Mouse (Mus musculus) heart, postnatal 0 days (tissue): ENCODE results near the gene Rad18. TPM values are rescaled to one million over a fixed set of nuclear protein-coding genes. Genes with fewer than 3 reads are reported as not detected.

Source experiments
- ATAC-seq: fragments of 200-750 bp; cut with Nextera tagmentation; 2 replicates; pipeline ENCODE4 v1.8.0; 2017; ENCODE audit warnings: low read depth, moderate number of reproducible peaks, moderate library complexity; ENCODE audit not compliant: insufficient read depth
- DNase-seq: peaks from one replicate; pipeline ENCODE4 v3.0.0-alpha.2; 2016; ENCODE audit warnings: low spot score
- H3K27ac ChIP-seq: fragments of 300-500 bp; sonication (generic); 2 replicates; pipeline ENCODE4 v1.5.1; 2014; ENCODE audit warnings: low read depth, mild to moderate bottlenecking
- H3K27me3 ChIP-seq: fragments of 300-500 bp; sonication (generic); 2 replicates; pipeline ENCODE4 v1.6.1; 2014; ENCODE audit warnings: low read length, mixed read lengths; ENCODE audit not compliant: control insufficient read depth, insufficient read depth
- H3K36me3 ChIP-seq: fragments of 300-500 bp; sonication (generic); replicated peaks from 2 replicates; pipeline ENCODE4 v1.6.1; 2014; ENCODE audit warnings: low read length, mixed read lengths; ENCODE audit not compliant: control insufficient read depth, insufficient read depth
- H3K4me1 ChIP-seq: fragments of 300-500 bp; sonication (generic); 2 replicates; pipeline ENCODE4 v1.6.1; 2014; ENCODE audit warnings: antibody characterized with exemption; ENCODE audit not compliant: control insufficient read depth, insufficient read depth
- H3K4me2 ChIP-seq: fragments of 300-500 bp; sonication (generic); 2 replicates; pipeline ENCODE4 v1.6.1; 2014; ENCODE audit warnings: low read depth, mild to moderate bottlenecking, low read length, moderate library complexity
- H3K4me3 ChIP-seq: fragments of 300-500 bp; sonication (generic); 2 replicates; pipeline ENCODE4 v1.5.1; 2014; ENCODE audit warnings: low read depth, low read length
- H3K9ac ChIP-seq: fragments of 300-500 bp; sonication (generic); replicated peaks from 2 replicates; pipeline ENCODE4 v1.6.1; 2014; ENCODE audit warnings: low read depth, low read length, mixed read lengths
- H3K9me3 ChIP-seq: fragments of 300-500 bp; sonication (generic); replicated peaks from 2 replicates; pipeline ENCODE4 v1.6.1; 2016; ENCODE audit warnings: low read length; ENCODE audit not compliant: control insufficient read depth
- CTCF ChIP-seq: IDR thresholded peaks from 2 replicates; pipeline ENCODE4 v1.5.1; 2016; ENCODE audit warnings: antibody characterized with exemption, control low read depth, low read depth
- EP300 ChIP-seq: IDR thresholded peaks from 2 replicates; pipeline ENCODE4 v1.6.1; 2016; ENCODE audit warnings: antibody characterized with exemption, low read depth
- WGBS: fragments of 180-500 bp; shearing (Covaris S2); extraction: QIAGEN DNeasy Blood & Tissue Kit; methylation state at CpG from one replicate; pipeline ENCODE4 v1.1.7; 2014; 5-methylcytosine and 5-hydroxymethylcytosine counted together
- polyA plus RNA-seq: library from polyadenylated mRNA; unstranded; fragments of >200 nt; fragmentation: Nextera tagmentation; extraction: Ambion mirVana; gene quantifications from 2 replicates; pipeline ENCODE4 v1.2.1, GENCODE M21; 2015
- total RNA-seq: library from RNA; depleted of rRNA; stranded (reverse); fragments of >200 nt; gene quantifications from 2 replicates; pipeline ENCODE4 v1.2.3, GENCODE M21; 2014; ENCODE audit warnings: low replicate concordance

Gene Rad18
- total and polyA plus RNA-seq, 2 experiments from 2014 or later, result 7.6 to 8.7 TPM

DNA sequence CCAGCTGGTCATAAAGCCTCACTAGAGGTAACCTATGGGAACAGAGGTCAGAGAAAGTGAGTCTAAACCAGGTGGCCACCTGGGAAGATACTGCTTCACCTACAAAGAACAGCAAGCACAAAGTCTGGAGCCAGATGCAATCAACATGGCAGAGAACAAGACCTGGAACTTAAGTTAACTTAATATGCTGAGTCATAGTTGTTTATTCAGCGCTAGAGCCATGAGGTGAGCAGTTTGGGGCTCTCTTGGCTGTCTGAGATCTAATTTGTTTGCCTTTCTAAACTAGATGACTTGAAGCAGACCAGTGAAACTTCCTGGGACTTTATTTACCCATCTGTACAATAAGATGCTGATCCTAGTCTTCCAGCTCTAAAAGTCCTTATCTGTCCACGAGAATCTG is 12.4 kb downstream of the Rad18 start:
- Histone ChIP-seq H3K27me3 (no peaks in the 10 kb centered on the region), H3K9me3 (no peaks in the 10 kb centered on the region), H3K36me3 (peaks cover 22% of the 10 kb centered on the region), H3K4me2 (no peak overlapping the region), H3K9ac (no peak overlapping the region), H3K27ac (no peak overlapping the region), H3K4me3 (no peak overlapping the region), H3K4me1 (no peaks in the 10 kb centered on the region)
- ATAC-seq (no peak), DNase-seq (no peak)
- WGBS, result 78% methylated on average over 2 of the region's 2 CpGs
- no peak for TF ChIP-seq CTCF
- TF ChIP-seq EP300, result no peak

DNA sequence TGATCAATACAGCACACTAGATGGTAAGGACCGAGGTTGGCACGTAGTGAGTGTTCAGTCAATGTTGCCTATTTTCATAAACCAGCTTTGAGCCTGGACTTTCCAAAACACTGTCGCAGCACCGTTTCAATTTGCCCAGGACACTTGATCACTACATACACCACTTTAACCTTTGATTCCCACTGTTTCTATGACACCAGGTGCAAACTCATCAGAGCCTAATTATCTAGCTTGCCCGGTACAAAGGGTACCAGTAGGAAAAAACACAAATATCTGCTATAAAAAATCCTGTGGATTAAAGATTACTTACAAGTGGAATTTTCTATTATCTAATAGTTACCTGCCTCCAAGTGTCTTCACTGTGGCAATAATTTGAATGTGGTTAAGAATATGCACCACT is 64.4 kb downstream of the Rad18 start:
- WGBS, result 91% methylated on average over 5 of the region's 5 CpGs
- Histone ChIP-seq H3K4me2 (no peak overlapping the region), H3K27ac (no peak overlapping the region), H3K27me3 (no peaks in the 10 kb centered on the region), H3K9me3 (no peaks in the 10 kb centered on the region), H3K36me3 (no peaks in the 10 kb centered on the region; the same call in 1 of the 2 replicates), H3K4me3 (no peak overlapping the region), H3K4me1 (no peaks in the 10 kb centered on the region), H3K9ac (no peak overlapping the region)
- ATAC-seq, result no peak
- DNase-seq, result no peak
- no peak for TF ChIP-seq EP300
- TF ChIP-seq CTCF, result no peak

- H3K27ac ChIP-seq, result no peak overlapping the region
- no peaks in the 10 kb centered on the region for H3K9me3 ChIP-seq
- H3K9ac ChIP-seq, result no peak overlapping the region
- ATAC-seq (no peak), DNase-seq (no peak)
- no peaks in the 10 kb centered on the region for H3K4me1 ChIP-seq
- WGBS, result 92% methylated on average over 4 of the region's 4 CpGs
- H3K4me2 ChIP-seq, result no peak overlapping the region
- H3K36me3 ChIP-seq, result peaks cover 3% of the 10 kb centered on the region; the same call in 1 of the 2 replicates
- no peak for TF ChIP-seq CTCF
- TF ChIP-seq EP300, result no peak
- H3K4me3 ChIP-seq, result no peak overlapping the region
- H3K27me3 ChIP-seq, result no peaks in the 10 kb centered on the region
Observed at GRCm38 (mm10) chr6:112630291-112630690, 66.2 kb downstream of the Rad18 start.

GRCm38 (mm10) chr6:112628301-112628700 is 68.2 kb downstream of the Rad18 start:
- 90% methylated on average over 8 of the region's 8 CpGs for WGBS
- no peak for ATAC-seq

DNA sequence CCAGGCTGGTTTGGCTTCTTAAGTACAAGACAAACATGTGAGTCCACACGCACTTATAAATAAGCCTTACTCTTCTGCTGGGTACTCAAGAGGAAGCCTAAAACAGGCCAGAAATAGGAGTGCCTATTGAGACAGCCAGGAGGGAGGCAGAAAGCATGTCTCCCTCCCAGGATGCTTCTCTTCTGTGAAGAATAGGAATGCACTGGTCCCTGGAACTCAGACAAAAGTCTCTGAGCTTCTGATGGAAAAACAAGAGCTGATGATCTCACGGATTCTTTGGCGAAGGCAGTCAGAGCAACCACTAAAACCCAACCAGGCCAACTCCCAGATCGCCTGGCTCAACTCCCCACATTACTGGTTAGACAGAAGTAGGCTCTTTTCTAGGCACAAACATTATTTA is 74.2 kb downstream of the Rad18 start:
- Histone ChIP-seq H3K27me3 (no peaks in the 10 kb centered on the region), H3K9me3 (no peaks in the 10 kb centered on the region)
- 72% methylated on average over 4 of the region's 4 CpGs for WGBS

More at GRCm38 (mm10) chr6:112628301-112628700, 68.2 kb downstream of the Rad18 start:
- TF ChIP-seq CTCF (no peak), EP300 (no peak)
- no peak for DNase-seq
- Histone ChIP-seq H3K4me1 (no peaks in the 10 kb centered on the region), H3K36me3 (peaks cover 11% of the 10 kb centered on the region; the same call in 1 of the 2 replicates), H3K27ac (no peak overlapping the region), H3K4me3 (no peak overlapping the region), H3K9ac (no peak overlapping the region), H3K9me3 (no peaks in the 10 kb centered on the region), H3K27me3 (no peaks in the 10 kb centered on the region), H3K4me2 (no peak overlapping the region)

GRCm38 (mm10) chr6:112620027-112620426 is 76.5 kb downstream of the Rad18 start:
- no peak overlapping the region for H3K9ac ChIP-seq
- no peaks in the 10 kb centered on the region for H3K27me3 ChIP-seq
- H3K4me1 ChIP-seq, result no peaks in the 10 kb centered on the region
- TF ChIP-seq CTCF (no peak), EP300 (no peak)
- peaks cover 9% of the 10 kb centered on the region; the same call in 1 of the 2 replicates for H3K36me3 ChIP-seq
- no peak overlapping the region for H3K4me3 ChIP-seq
- H3K9me3 ChIP-seq, result no peaks in the 10 kb centered on the region
- ATAC-seq, result no peak
- WGBS, result 92% methylated on average over 5 of the region's 5 CpGs
- no peak overlapping the region for H3K4me2 ChIP-seq
- H3K27ac ChIP-seq, result no peak overlapping the region
- no peak for DNase-seq

More for the DNA sequence above, 74.2 kb downstream of the Rad18 start:
- Histone ChIP-seq H3K9ac (no peak overlapping the region), H3K4me3 (no peak overlapping the region), H3K36me3 (peaks cover 15% of the 10 kb centered on the region; the same call in 1 of the 2 replicates), H3K4me1 (no peaks in the 10 kb centered on the region), H3K4me2 (no peak overlapping the region), H3K27ac (no peak overlapping the region)
- no peak for TF ChIP-seq EP300
- no peak for TF ChIP-seq CTCF
- ATAC-seq (no peak), DNase-seq (no peak)
